Mouse (Mus musculus) hindbrain, embryonic 13.5 days (tissue): ENCODE data around the gene Wdr5b. TPM values are rescaled to one million over a fixed set of nuclear protein-coding genes. Genes with fewer than 3 reads are reported as not detected.
"Not testable (repeated sequence)": the region's sequence is repeated elsewhere in the genome, so short reads cannot be mapped to it uniquely, and the experiment has no call there.

Experiments used
- ATAC-seq: fragments of 200-750 bp; cut with Nextera tagmentation; 2 replicates; pipeline ENCODE4 v1.8.0; 2017; ENCODE audit warnings: moderate TSS enrichment; ENCODE audit not compliant: low FRiP score
- H3K27ac ChIP-seq: fragments of 300-500 bp; sonication (generic); 2 replicates; pipeline ENCODE4 v1.5.1; 2015; ENCODE audit warnings: inconsistent platforms, mild to moderate bottlenecking, moderate library complexity
- H3K27me3 ChIP-seq: fragments of 300-500 bp; sonication (generic); 2 replicates; pipeline ENCODE4 v1.6.1; 2015; ENCODE audit warnings: mild to moderate bottlenecking, inconsistent platforms
- H3K36me3 ChIP-seq: fragments of 300-500 bp; sonication (generic); 2 replicates; pipeline ENCODE4 v1.6.1; 2015; ENCODE audit warnings: mild to moderate bottlenecking, inconsistent platforms
- H3K4me1 ChIP-seq: fragments of 300-500 bp; sonication (generic); replicated peaks from 2 replicates; pipeline ENCODE4 v1.6.1; 2015; ENCODE audit warnings: inconsistent platforms
- H3K4me2 ChIP-seq: fragments of 300-500 bp; sonication (generic); 2 replicates; pipeline ENCODE4 v1.6.1; 2015; ENCODE audit warnings: inconsistent platforms, mild to moderate bottlenecking, moderate library complexity
- H3K4me3 ChIP-seq: fragments of 300-500 bp; sonication (generic); 2 replicates; pipeline ENCODE4 v1.5.1; 2015; ENCODE audit warnings: mild to moderate bottlenecking, inconsistent platforms
- H3K9ac ChIP-seq: fragments of 300-500 bp; sonication (generic); 2 replicates; pipeline ENCODE4 v1.6.1; 2015; ENCODE audit warnings: mild to moderate bottlenecking, inconsistent platforms
- H3K9me3 ChIP-seq: fragments of 300-500 bp; sonication (generic); 2 replicates; pipeline ENCODE4 v1.6.1; 2016; ENCODE audit warnings: inconsistent platforms
- WGBS: fragments of 180-500 bp; shearing (Covaris S2); methylation state at CpG from one replicate; pipeline ENCODE4 v1.1.7; 2015; 5-methylcytosine and 5-hydroxymethylcytosine counted together
- polyA plus RNA-seq: library from polyadenylated mRNA; unstranded; fragments of >200 nt; fragmentation: Nextera tagmentation; extraction: Ambion mirVana; gene quantifications from 2 replicates; pipeline ENCODE4 v1.2.1, GENCODE M21; 2015

Wdr5b gene
- 14.1 and 14.8 TPM in 2 replicates for polyA plus RNA-seq

GRCm38 (mm10) chr16:36040640-36041624 lies at the start of gene Wdr5b:
TSS of gene Wdr5b (plus strand) at chr16:36041190.
- peak; percentile 98 for ATAC-seq
- no peaks in the 10 kb centered on the region for H3K9me3 ChIP-seq
- H3K4me1 ChIP-seq: peaks cover 30% of the 10 kb centered on the region
- peak within 1 kb of the TSS; percentile 74 for H3K9ac ChIP-seq
- 2% methylated on average over 39 of the region's 39 CpGs for WGBS
- peak within 1 kb of the TSS; percentile 79 for H3K4me2 ChIP-seq
- peaks cover 28% of the 10 kb centered on the region for H3K36me3 ChIP-seq
- H3K4me3 ChIP-seq: peak within 1 kb of the TSS; percentile 58
- H3K27me3 ChIP-seq: no peaks in the 10 kb centered on the region
- peak within 1 kb of the TSS; percentile 71 for H3K27ac ChIP-seq

- no peak for ATAC-seq
- Histone ChIP-seq H3K4me2 (no peak overlapping the region), H3K4me1 (0 out of 2 replicates have a peak, but pooled peaks cover 3% of the 10 kb centered on the region), H3K27me3 (no peaks in the 10 kb centered on the region), H3K36me3 (no peaks in the 10 kb centered on the region), H3K9ac (no peak overlapping the region), H3K27ac (no peak overlapping the region), H3K4me3 (no peak overlapping the region), H3K9me3 (no peaks in the 10 kb centered on the region)
- WGBS: 73% methylated on average over 1 of the region's 1 CpGs
Observed at GRCm38 (mm10) chr16:35992391-35992790, 48.6 kb upstream of the Wdr5b start.

- ATAC-seq: no peak
- no peaks in the 10 kb centered on the region for H3K36me3 ChIP-seq
- WGBS: 89% methylated on average over 3 of the region's 3 CpGs
- H3K9me3 ChIP-seq: no peaks in the 10 kb centered on the region
- H3K27me3 ChIP-seq: no peaks in the 10 kb centered on the region
- H3K4me3 ChIP-seq: no peak overlapping the region
- H3K27ac ChIP-seq: no peak overlapping the region
- H3K9ac ChIP-seq: no peak overlapping the region
- H3K4me2 ChIP-seq: no peak overlapping the region
- H3K4me1 ChIP-seq: no peaks in the 10 kb centered on the region
Observed at GRCm38 (mm10) chr16:35993316-35993715, 47.7 kb upstream of the Wdr5b start.

GRCm38 (mm10) chr16:35998852-35999251 lies 42.1 kb upstream of the Wdr5b start:
- not testable (repeated sequence) for H3K27me3 ChIP-seq, H3K9me3 ChIP-seq, H3K9ac ChIP-seq, ATAC-seq, H3K4me3 ChIP-seq, H3K4me1 ChIP-seq, H3K4me2 ChIP-seq, H3K27ac ChIP-seq
- peaks cover 17% of the 10 kb centered on the region for H3K36me3 ChIP-seq
- 95% methylated on average over 4 of the region's 4 CpGs for WGBS

- H3K4me3 ChIP-seq: no peak overlapping the region
- WGBS: 90% methylated on average over 3 of the region's 3 CpGs
- no peaks in the 10 kb centered on the region for H3K9me3 ChIP-seq
- H3K36me3 ChIP-seq: peaks cover 24% of the 10 kb centered on the region
- no peaks in the 10 kb centered on the region for H3K27me3 ChIP-seq
- no peak overlapping the region for H3K27ac ChIP-seq
- ATAC-seq: no peak
- no peaks in the 10 kb centered on the region for H3K4me1 ChIP-seq
- no peak overlapping the region for H3K9ac ChIP-seq
- no peak overlapping the region for H3K4me2 ChIP-seq
Observed at GRCm38 (mm10) chr16:36008396-36008795, 32.6 kb upstream of the Wdr5b start.

- H3K4me1 ChIP-seq: no peaks in the 10 kb centered on the region
- H3K4me2 ChIP-seq: no peak overlapping the region
- no peaks in the 10 kb centered on the region for H3K9me3 ChIP-seq
- no peak overlapping the region for H3K9ac ChIP-seq
- H3K27ac ChIP-seq: no peak overlapping the region
- WGBS: 93% methylated on average over 1 of the region's 1 CpGs
- ATAC-seq: no peak
- H3K36me3 ChIP-seq: peaks cover 30% of the 10 kb centered on the region
- H3K27me3 ChIP-seq: no peaks in the 10 kb centered on the region
- H3K4me3 ChIP-seq: no peak overlapping the region
Observed at GRCm38 (mm10) chr16:36016335-36016734, 24.7 kb upstream of the Wdr5b start.

GRCm38 (mm10) chr16:36028120-36028519 lies 12.9 kb upstream of the Wdr5b start:
- 95% methylated on average over 1 of the region's 2 CpGs for WGBS
- not testable (repeated sequence) for ATAC-seq

GRCm38 (mm10) chr16:36041625-36042020 lies 633 bp downstream of the Wdr5b start:
- WGBS: 32% methylated on average over 11 of the region's 11 CpGs
- peak overlapping the region; percentile 74 for H3K9ac ChIP-seq
- peaks cover 33% of the 10 kb centered on the region for H3K36me3 ChIP-seq
- ATAC-seq: no peak
- peak overlapping the region; percentile 79 for H3K4me2 ChIP-seq
- H3K9me3 ChIP-seq: no peaks in the 10 kb centered on the region
- H3K27ac ChIP-seq: peak overlapping the region; percentile 71
- H3K4me3 ChIP-seq: peak overlapping the region; percentile 58
- peaks cover 30% of the 10 kb centered on the region for H3K4me1 ChIP-seq
- no peaks in the 10 kb centered on the region for H3K27me3 ChIP-seq

More at GRCm38 (mm10) chr16:36028120-36028519, 12.9 kb upstream of the Wdr5b start:
- not testable (repeated sequence) for H3K27ac ChIP-seq, H3K9ac ChIP-seq, H3K9me3 ChIP-seq, H3K4me3 ChIP-seq, H3K4me2 ChIP-seq, H3K27me3 ChIP-seq, H3K4me1 ChIP-seq
- H3K36me3 ChIP-seq: peaks cover 50% of the 10 kb centered on the region

- H3K36me3 ChIP-seq: peaks cover 45% of the 10 kb centered on the region
- no peak overlapping the region for H3K4me3 ChIP-seq
- H3K9ac ChIP-seq: no peak overlapping the region
- no peak for ATAC-seq
- no peak overlapping the region for H3K27ac ChIP-seq
- H3K4me1 ChIP-seq: peaks cover 30% of the 10 kb centered on the region
- H3K9me3 ChIP-seq: no peaks in the 10 kb centered on the region
- H3K27me3 ChIP-seq: no peaks in the 10 kb centered on the region
- 92% methylated on average over 10 of the region's 10 CpGs for WGBS
- H3K4me2 ChIP-seq: no peak overlapping the region
Observed at GRCm38 (mm10) chr16:36043073-36043472, 2.1 kb downstream of the Wdr5b start.

GRCm38 (mm10) chr16:36043964-36044363 lies 3.0 kb downstream of the Wdr5b start:
- ATAC-seq: no peak
- no peaks in the 10 kb centered on the region for H3K9me3 ChIP-seq

GRCm38 (mm10) chr16:36047538-36047937 lies 6.5 kb downstream of the Wdr5b start:
- Histone ChIP-seq H3K4me3 (no peak overlapping the region), H3K9ac (no peak overlapping the region), H3K4me1 (peaks cover 20% of the 10 kb centered on the region), H3K27me3 (no peaks in the 10 kb centered on the region), H3K27ac (no peak overlapping the region), H3K4me2 (no peak overlapping the region), H3K36me3 (peaks cover 83% of the 10 kb centered on the region), H3K9me3 (no peaks in the 10 kb centered on the region)
- 87% methylated on average over 4 of the region's 4 CpGs for WGBS
- ATAC-seq: no peak

More at GRCm38 (mm10) chr16:36043964-36044363, 3.0 kb downstream of the Wdr5b start:
- H3K4me1 ChIP-seq: peaks cover 30% of the 10 kb centered on the region
- H3K27me3 ChIP-seq: no peaks in the 10 kb centered on the region
- H3K9ac ChIP-seq: no peak overlapping the region
- peaks cover 54% of the 10 kb centered on the region for H3K36me3 ChIP-seq
- H3K27ac ChIP-seq: no peak overlapping the region
- WGBS: 95% methylated on average over 4 of the region's 4 CpGs
- no peak overlapping the region for H3K4me2 ChIP-seq
- H3K4me3 ChIP-seq: no peak overlapping the region

- no peak overlapping the region for H3K9ac ChIP-seq
- H3K4me1 ChIP-seq: no peaks in the 10 kb centered on the region
- no peak overlapping the region for H3K27ac ChIP-seq
- no peak overlapping the region for H3K4me3 ChIP-seq
- H3K36me3 ChIP-seq: peaks cover 53% of the 10 kb centered on the region
- no peak overlapping the region for H3K4me2 ChIP-seq
- no peak for ATAC-seq
- 91% methylated on average over 6 of the region's 6 CpGs for WGBS
- no peaks in the 10 kb centered on the region for H3K27me3 ChIP-seq
- no peaks in the 10 kb centered on the region for H3K9me3 ChIP-seq
Observed at GRCm38 (mm10) chr16:36051491-36051890, 10.5 kb downstream of the Wdr5b start.
